In genomic region chr19:60939954-60940379, GRCm38 (mm10) we compare ENCODE assay signal across 8 mouse cellular contexts. TPM values are rescaled to one million over a fixed set of nuclear protein-coding genes. Genes with fewer than 3 reads are reported as not detected.
DNase-seq lines count a peak whose midpoint lies in the region; ATAC-seq and TF ChIP-seq lines count a peak whose summit lies in the region.

No protein-coding gene starts in this region.

- peaks cover 17% of the 10 kb centered on the region for H3K4me1 ChIP-seq in liver, adult 2 months (ENCODE audit: control insufficient read depth, insufficient read depth, low read length)
- peaks cover 28% of the 10 kb centered on the region for H3K4me1 ChIP-seq in bone marrow macrophage, adult 2 months (ENCODE audit: control insufficient read depth, insufficient read depth, low read length)
- H3K4me1 ChIP-seq in heart, embryonic 15.5 days (replicated peaks): peaks cover 27% of the 10 kb centered on the region

- H3K9ac ChIP-seq in liver, adult 2 months (ENCODE audit: low read depth, low read length): no peak overlapping the region
- H3K9ac ChIP-seq in heart, embryonic 15.5 days: no peak overlapping the region

- H3K27ac ChIP-seq in liver, adult 2 months (replicated peaks; ENCODE audit: insufficient read depth, low read depth, low read length): peak overlapping the region; percentile 12
- H3K27ac ChIP-seq in bone marrow macrophage, adult 2 months (ENCODE audit: insufficient read depth, low read depth, low read length): peak overlapping the region; percentile 74
- peak overlapping the region; percentile 86 for H3K27ac ChIP-seq in heart, embryonic 15.5 days

- H3K79me2 ChIP-seq in liver, adult 2 months (ENCODE audit: control insufficient read depth, insufficient read depth, low read length): 0 out of 2 replicates have a peak, but pooled peaks cover 2% of the 10 kb centered on the region

- H3K4me2 ChIP-seq in heart, embryonic 15.5 days: peak overlapping the region; percentile 29

- no peaks in the 10 kb centered on the region for H3K36me3 ChIP-seq in liver, adult 2 months (ENCODE audit: control insufficient read depth, insufficient read depth, low read length)
- no peaks in the 10 kb centered on the region for H3K36me3 ChIP-seq in heart, embryonic 15.5 days

- intact Hi-C loops in left cerebral cortex, postnatal 36 days (cut with DNase I): no loop called here

- no peak for TF ChIP-seq POLR2A in liver, adult 2 months (IDR thresholded peaks at IDR 0.05; ENCODE audit: extremely low read depth, insufficient read depth, low read length)
- TF ChIP-seq POLR2A in bone marrow macrophage, adult 2 months (IDR thresholded peaks at IDR 0.05; ENCODE audit: borderline replicate concordance, low read depth, low read length): no peak

- peak; percentile 77 for DNase-seq in liver, adult 2 months (ENCODE audit: extremely low read depth, low read depth, low spot score)
- DNase-seq in liver: no peak
- no peak for DNase-seq in thymus, postnatal 0 days (ENCODE audit: low spot score)
- DNase-seq in ovary, postnatal 14 days (ENCODE audit: low spot score): no peak
- no peak for DNase-seq in left cerebral cortex, postnatal 36 days (ENCODE audit: low spot score in 2 of 2)

- no peak overlapping the region for H3K4me3 ChIP-seq in liver, adult 2 months (ENCODE audit: insufficient read depth, low read depth, low read length)
- H3K4me3 ChIP-seq in bone marrow macrophage, adult 2 months (ENCODE audit: insufficient read depth, low read length): no peak overlapping the region
- no peak overlapping the region for H3K4me3 ChIP-seq in heart, embryonic 15.5 days

- no peaks in the 10 kb centered on the region for H3K27me3 ChIP-seq in liver, adult 2 months (ENCODE audit: control insufficient read depth, insufficient read depth, low read length)
- no peaks in the 10 kb centered on the region for H3K27me3 ChIP-seq in heart, embryonic 15.5 days

- ATAC-seq in heart, embryonic 15.5 days (replicated peaks; ENCODE audit: insufficient number of reproducible peaks, insufficient read depth, low FRiP score, low read depth): peak; percentile 95
- ATAC-seq in megakaryocyte progenitor cell, adult 5-6 weeks (replicated peaks; ENCODE audit: poor library complexity): peak; percentile 97

- no peaks in the 10 kb centered on the region for H3K9me3 ChIP-seq in heart, embryonic 15.5 days (replicated peaks)

- TF ChIP-seq CTCF in liver, adult 2 months (IDR thresholded peaks at IDR 0.05; ENCODE audit: low read depth, low read length): no peak
- TF ChIP-seq CTCF in bone marrow macrophage, adult 2 months (IDR thresholded peaks at IDR 0.05; ENCODE audit: low read depth, low read length): no peak

- WGBS in liver, adult 2 months: 0% methylated on average over 1 of the region's 1 CpGs
- 3% methylated on average over 1 of the region's 1 CpGs for WGBS in heart, embryonic 15.5 days

RNA-seq across cellular contexts. Expression of gene Grk5, which starts 50.4 kb away (rescaled TPM):
- total RNA-seq in liver, adult 2 months (2014; rRNA removed): 2.2 and 3.0 TPM in 2 replicates
- polyA plus RNA-seq in liver, adult 2 months (2012; rRNA removed): 0.48 and 0.98 TPM in 2 replicates
- polyA plus RNA-seq in bone marrow macrophage, adult 2 months (2012; ENCODE audit: insufficient read depth, insufficient read length, missing spikeins): 9.4 and 11.2 TPM in 2 replicates
- polyA plus RNA-seq in heart, embryonic 15.5 days (2015; fragmentation: Nextera tagmentation; extraction: Ambion mirVana): 3.2 and 3.4 TPM in 2 replicates
- total RNA-seq in megakaryocyte progenitor cell, adult 5-6 weeks (2015): 0.81 and 0.96 TPM in 2 replicates
- 0.88 and 3.3 TPM in 2 replicates for total RNA-seq in megakaryocyte progenitor cell, adult 5-6 weeks (2017)
- 2.6 and 2.8 TPM in 2 replicates for polyA plus RNA-seq in thymus, postnatal 0 days (2015; fragmentation: Nextera tagmentation; extraction: Ambion mirVana)
- total RNA-seq in left cerebral cortex, postnatal 36 days (2021): 10 to 100 TPM; 15.6 to 15.9 TPM

Comparison
In these comparisons a context has a peak if more than half of its experiments do, and no peak if none do; other contexts are left out.
1. H3K27ac ChIP-seq: peak in every context shown above with its lines; median percentile 86 in heart, embryonic 15.5 days; 74 in bone marrow macrophage, adult 2 months; 12 in liver, adult 2 months.